Mouse (Mus musculus) heart, postnatal 10 days (tissue): ENCODE data around the gene Vav2. TPM values are rescaled to one million over a fixed set of nuclear protein-coding genes. Genes with fewer than 3 reads are reported as not detected.

Experiments used
- DNase-seq, 2 experiments: peaks; one replicate each; pipeline ENCODE4 v3.0.0; 2021
- intact Hi-C: fragments of 180-260 bp; cut with DNase I; formaldehyde crosslinking; loops from one replicate; pipeline ENCODE4 v1.15.1; 2025
- total RNA-seq, 2 experiments: library from RNA; stranded (reverse); gene quantifications; 2 replicates each; pipeline ENCODE4 v1.2.3; 2021

Vav2 gene
- total RNA-seq, 2 experiments from 2014 or later: 13.1 to 14.4 TPM

DNA sequence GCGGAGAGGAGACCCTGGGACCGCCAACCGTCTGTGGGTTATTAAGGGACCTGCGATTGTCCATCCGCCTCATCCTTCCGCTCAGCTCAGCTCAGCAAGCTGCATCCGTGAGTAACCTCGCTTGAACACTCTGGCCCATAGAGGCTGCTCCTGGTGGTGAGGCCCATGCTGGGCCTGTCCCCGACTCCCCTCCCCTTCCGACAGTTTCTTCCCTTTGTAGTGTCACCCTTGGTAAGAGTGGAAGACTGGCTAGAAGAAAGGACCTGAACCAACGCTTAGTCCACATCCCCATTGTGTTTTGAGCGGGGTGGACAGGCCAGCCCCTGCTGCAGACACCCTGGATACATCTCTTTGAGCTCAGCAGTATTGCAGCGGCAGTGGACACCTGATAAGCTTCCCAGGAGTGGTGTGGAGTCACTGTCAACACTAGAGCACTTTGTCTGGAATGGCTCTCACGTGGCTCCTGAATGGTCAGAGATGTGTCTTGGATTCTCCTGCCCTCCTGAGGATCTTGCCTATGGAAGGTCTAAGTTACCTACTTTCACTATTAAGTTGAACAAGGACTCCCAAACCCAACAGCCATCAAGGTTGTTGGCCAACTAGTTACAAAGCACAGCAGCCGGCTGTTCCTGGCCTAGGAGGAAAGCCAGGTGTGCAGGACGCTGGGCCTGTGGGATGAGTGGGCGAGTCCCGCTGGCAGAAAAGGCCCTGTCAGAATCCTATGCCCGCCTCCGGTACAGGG is 16.0 kb upstream of the Vav2 start:
- DNase-seq: no peak
- intact Hi-C loops: loop anchor here (2.0 kb wide), 1 partner anchor 72 kb away; the partner anchor contains the start of gene Wdr5

GRCm38 (mm10) chr2:27441767-27442707 is 15.2 kb upstream of the Vav2 start, which contains the start of gene Brd3os:
TSS of gene Brd3os (plus strand) at chr2:27442324.
- DNase-seq: peak; percentile 93 to 95
- intact Hi-C loops: loop anchor here (2.0 kb wide), 1 partner anchor 73 kb away; the partner anchor contains the start of gene Wdr5

GRCm38 (mm10) chr2:27438281-27438680 is 11.4 kb upstream of the Vav2 start:
- intact Hi-C loops: no loop called here
- no peak for DNase-seq

- intact Hi-C loops: no loop called here
Measured at GRCm38 (mm10) chr2:27437876-27438275, 11.0 kb upstream of the Vav2 start.

GRCm38 (mm10) chr2:27432599-27432998 is 5.8 kb upstream of the Vav2 start:
- intact Hi-C loops: no loop called here
- DNase-seq: no peak

More at GRCm38 (mm10) chr2:27437876-27438275, 11.0 kb upstream of the Vav2 start:
- DNase-seq: no peak

DNA sequence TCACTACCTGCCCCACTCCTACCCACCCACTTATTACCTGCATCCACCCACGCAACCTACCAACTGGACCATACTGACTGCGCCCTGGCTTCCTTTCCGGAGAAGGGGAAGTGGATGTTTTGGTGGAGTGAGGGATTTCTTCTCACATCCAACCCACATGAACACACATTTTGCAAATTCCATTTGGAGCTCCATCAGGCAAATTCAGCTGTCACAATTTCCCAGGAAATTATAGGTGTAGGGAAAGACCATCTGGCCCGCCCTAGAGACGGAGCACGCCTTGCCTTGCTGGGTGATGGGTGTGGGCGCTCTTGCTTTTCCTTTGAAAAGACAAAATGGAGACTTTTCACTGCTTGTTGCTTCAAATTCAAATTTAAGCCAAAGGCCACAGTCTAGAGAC is 3.8 kb upstream of the Vav2 start:
- no peak for DNase-seq
- intact Hi-C loops: no loop called here

DNA sequence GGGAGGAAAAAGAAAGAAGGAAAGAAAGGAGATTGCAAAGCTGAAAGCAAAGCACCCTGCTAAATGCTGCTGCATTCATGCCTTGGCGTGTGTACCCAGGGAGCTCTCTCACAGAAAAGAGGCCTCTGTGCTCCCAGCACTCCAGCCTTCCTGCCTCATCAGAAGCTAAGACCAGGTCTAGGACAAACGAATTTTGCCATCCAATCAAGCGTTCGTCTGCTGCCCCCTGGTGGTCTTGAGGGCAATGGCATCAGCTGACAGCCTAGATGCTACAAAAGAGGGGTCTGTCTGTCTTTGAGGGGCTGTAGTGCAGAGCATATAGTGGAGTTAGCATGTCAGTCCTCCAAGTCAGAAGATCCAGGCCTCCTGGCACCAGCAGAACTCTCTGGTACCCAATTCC is 1.2 kb upstream of the Vav2 start:
- intact Hi-C loops: loop anchor here (1.0 to 2.0 kb wide), 2 partner anchors 139 to 147 kb away; no protein-coding TSS in a partner anchor
- DNase-seq: peak; percentile 87 to 92

GRCm38 (mm10) chr2:27426406-27426854 is 403 bp downstream of the Vav2 start:
- no peak for DNase-seq
- intact Hi-C loops: no loop called here

DNA sequence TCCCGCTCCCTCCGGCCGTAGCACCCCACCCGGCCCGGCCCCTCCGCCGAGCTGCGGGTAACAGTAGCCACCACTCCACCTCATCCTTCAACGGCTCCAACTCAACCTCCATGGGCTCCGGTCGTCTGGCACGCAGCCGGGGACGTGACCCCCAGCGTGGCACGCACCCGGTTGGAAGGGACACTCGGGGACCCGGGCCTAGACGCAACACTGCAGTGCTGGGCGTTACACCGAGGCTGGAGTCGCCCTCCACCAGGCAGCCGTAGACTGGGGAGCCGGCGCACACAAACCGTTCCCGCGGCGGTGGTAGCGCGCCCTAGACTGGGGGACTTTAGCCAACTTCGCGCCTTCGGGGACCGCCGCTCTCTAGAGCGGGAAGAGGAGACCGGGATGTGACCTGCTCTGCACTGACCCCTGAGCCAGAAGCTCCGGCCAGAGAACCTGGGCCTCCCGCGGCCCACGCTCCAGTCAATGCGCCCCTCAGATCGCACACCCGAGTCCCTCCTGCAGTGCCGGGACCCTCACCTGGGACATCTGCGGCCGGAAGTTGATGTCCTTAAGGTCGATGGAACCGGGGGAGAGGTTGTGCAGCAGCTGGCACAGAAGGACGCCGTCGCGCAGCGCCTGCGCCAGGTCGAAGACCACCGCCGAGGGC is 955 bp downstream of the Vav2 start:
- intact Hi-C loops: no loop called here
- DNase-seq: peak; percentile 59 to 60

DNA sequence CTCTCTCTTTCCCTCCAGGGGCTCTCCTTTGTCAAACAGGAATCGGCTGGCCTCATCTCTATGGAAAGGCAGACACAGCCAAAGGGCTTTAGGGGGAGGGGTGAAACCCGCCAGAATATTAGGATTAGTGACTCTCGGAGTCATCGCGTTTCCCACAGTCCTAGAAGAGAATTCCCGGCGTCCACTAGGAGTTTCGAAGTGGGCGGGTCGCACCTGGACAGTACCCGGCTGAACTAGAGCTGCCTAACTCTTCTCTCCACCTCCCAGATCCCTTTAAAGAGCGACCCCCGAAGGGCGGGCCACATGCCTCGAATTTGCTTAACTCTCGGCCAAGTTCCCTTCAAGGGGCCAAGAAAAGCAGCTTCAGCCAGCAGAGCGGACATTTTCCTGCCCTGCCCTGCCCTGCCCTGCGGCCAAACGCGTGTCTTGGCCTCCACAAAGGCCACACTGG is 1.6 kb downstream of the Vav2 start:
- peak; percentile 57 to 61 for DNase-seq
- intact Hi-C loops: no loop called here

- intact Hi-C loops: loop anchor here (5.0 kb wide), 1 partner anchor 46 kb away; no protein-coding TSS in a partner anchor
- peak; percentile 61 to 66 for DNase-seq
Measured at GRCm38 (mm10) chr2:27423596-27423995, 3.2 kb downstream of the Vav2 start.

DNA sequence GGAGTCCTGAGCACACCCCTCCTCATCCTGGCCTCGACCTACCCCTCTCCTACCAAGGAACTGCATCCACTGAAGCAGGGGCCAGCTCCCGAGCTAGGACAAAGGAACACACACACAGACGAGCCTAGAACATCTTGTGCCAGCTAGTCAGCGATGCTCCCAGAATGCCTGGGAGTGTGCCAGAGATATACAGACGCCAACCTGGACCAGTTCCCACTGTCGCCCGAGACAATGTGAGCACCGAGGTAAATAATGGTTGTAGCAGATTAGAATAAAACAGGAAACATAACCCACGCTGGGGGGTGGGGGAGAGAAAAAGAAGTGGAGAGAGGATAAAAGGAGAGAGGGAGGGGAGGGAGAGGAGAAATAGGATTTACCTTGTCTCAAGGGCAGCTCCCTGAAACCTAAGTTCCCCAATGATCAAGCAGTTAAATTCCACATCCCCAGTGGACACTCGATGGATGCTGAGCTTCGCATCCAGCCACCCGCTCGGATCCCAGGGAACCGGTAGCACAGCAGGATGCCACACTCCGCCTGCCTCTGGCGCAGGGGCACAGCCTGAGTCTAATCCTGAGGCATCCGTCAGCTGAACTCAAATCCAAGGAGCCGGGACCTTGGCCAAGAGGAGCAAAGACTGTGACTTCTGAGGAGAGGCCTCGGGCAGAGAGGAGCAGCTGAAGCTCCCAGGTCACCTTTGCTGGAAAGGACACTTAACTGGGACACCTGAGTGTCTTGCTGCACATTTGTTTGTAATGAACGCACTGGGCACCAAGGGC is 5.4 kb downstream of the Vav2 start:
- intact Hi-C loops: loop anchor here (5.0 kb wide), 1 partner anchor 44 kb away; no protein-coding TSS in a partner anchor
- DNase-seq: peak; percentile 75 to 81

- DNase-seq: peak in 1 of 2 experiments; percentile 41
- intact Hi-C loops: no loop called here
Measured at GRCm38 (mm10) chr2:27418577-27419070, 8.2 kb downstream of the Vav2 start.

DNA sequence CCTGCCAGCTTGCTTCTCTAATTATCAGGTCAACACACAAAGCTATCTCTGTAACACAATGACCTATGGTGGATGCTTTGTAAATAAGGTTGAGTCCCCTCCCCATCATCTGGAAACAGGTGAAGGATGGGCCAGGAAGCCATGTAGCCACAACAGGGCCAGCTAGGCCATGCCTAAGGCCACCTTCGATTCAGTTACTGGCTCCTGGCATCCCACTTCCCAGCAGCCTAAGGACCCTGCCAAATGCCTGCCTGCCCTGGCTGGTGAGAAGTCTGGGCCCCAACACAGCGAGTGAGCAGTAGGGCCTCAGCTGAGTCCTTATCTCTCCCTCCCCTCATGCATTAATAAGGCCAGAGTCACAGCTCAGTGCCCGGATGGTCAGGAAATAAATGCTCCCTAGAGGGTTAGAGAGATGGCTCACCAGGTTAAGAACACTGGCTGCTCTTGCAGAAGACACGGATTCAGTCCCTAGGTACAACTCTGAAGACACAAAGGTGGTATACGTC is 9.1 kb downstream of the Vav2 start:
- DNase-seq: no peak
- intact Hi-C loops: no loop called here

- peak; percentile 54 to 67 for DNase-seq
- intact Hi-C loops: no loop called here
Measured at GRCm38 (mm10) chr2:27416425-27416824, 10.4 kb downstream of the Vav2 start.

DNA sequence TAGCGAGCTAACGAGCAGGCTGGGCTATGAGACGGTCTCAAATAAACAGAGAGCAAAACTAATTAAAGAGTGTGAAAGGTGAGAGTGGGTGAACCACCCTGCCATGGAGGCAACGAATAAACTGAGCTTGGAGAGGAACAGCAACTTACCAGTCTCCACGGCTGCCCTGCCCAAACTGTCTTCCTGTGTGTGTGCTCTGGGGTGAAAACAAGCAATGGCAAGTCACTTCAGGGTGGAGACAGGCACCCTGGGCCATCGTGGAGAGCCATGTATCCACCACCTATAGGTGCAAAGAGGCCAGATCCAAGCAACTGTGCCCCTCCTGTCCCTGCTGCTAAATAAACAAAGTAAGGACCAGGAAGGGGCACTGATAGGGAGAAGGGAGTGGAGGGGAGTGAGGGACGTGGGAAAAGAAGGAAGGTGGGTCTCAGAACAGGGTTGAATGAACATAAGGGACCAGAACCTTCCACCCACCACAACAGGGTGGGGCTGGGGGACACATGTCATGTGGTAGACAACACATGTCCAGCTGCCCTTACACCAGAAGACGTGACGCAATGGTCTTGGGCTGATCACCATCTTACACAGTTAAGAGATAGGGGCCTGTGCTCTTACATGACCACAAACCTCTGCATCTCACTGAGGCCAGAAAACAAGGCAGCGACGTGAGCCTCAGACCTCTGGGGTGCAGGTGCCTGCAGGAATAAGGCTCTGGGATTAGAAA is 11.6 kb downstream of the Vav2 start:
- DNase-seq: no peak
- intact Hi-C loops: no loop called here

GRCm38 (mm10) chr2:27413936-27414657 is 12.7 kb downstream of the Vav2 start:
- DNase-seq: peak; percentile 56 to 62
- intact Hi-C loops: no loop called here

DNA sequence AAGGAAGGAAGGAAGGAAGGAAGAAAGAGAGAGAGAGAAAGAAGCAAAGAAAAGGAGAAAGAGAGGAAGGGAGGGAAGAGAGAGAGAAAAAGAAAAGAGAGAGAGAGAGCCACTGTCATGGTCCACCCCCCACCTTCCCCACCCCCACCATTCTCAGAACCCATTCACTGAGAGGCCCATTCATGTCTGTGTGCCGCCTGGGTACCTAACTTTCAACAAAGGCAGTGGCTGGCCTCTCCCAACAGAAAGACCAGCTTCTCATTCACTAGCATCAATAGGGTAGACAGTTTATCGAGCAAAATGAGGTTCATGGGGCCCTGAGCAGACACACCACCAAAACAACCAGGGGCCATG is 13.3 kb downstream of the Vav2 start:
- DNase-seq: no peak
- intact Hi-C loops: no loop called here
